Mouse (Mus musculus) spleen, postnatal 36 days (tissue): ENCODE data around the gene Myo6.

Experiments
- DNase-seq, 2 experiments: peaks; one replicate each; pipeline ENCODE4 v3.0.0; 2022; ENCODE audit warnings: low spot score in 2 of 2, mixed read lengths in 1 of 2

Gene Myo6

DNA sequence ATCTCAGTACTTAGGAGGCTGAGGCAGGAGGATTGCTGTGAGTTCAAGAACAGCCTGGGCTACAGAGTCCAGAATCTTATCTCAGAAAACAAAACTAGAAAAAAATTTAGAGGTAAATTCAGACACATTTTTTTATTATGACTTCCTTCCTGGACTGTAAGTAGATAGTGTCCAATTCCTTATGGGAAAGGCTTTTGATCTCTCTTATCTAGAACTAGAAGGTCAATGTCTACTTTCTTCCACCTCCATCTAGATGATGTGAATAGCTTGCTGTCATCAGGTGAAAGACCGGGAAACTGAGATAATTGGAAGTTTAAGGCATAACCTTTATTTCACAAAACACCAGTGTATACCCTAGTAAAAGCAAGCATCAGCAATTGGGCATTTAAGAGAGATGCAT is 16.9 kb downstream of the Myo6 start:
- no peak for DNase-seq

GRCm38 (mm10) chr9:80184138-80184537 is 19.3 kb downstream of the Myo6 start:
- DNase-seq = no peak

GRCm38 (mm10) chr9:80185737-80186136 is 20.9 kb downstream of the Myo6 start:
- no peak for DNase-seq

DNA sequence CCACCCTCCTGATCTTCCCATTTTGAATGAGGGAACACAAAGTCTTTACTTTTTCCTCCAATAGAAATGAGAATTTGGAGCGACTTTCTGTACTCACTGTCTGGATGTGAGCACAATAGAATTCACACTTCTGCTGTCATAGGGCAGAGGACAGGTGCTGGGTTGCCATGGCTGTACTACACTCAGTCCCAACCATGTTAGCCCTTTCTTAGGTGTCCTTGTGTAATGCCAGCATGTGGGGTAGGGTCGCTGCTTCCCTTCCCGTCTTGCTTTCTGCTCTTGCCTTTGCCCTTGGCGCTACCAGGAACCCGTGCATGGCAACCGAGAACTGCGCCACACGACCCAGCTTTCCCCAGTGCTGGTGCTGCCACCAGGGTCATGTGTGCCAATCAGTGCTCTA is 21.9 kb downstream of the Myo6 start:
- no peak for DNase-seq

DNA sequence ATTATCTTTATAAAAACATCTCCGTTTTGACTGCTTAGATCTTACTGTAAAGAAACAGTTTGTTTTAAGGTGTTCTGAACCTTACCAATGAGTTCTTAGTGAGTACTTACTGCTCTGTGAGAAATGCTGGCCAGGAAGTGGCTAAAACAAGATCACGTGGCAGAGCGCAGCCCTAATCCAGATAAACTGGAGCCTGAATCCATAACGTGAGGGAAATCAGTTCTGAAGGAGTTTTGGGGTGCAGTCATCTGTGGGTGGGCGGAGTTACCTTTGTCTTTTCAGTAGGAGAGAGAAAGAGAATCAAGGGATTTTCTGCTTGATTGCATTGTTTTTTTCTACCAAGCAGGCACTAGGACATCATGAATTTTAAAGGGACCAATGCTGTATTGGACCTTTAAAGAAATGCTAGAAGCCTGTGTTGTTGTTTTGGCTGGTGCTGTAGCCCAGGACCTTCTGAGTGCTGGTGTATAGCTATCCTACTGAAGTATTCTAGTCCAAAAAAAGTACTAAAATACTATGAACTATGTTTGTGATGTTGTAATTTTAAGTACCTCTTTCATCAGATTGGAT is 23.6 kb downstream of the Myo6 start:
- DNase-seq = no peak

- no peak for DNase-seq
These were observed 26.4 kb downstream of the Myo6 start for GRCm38 (mm10) chr9:80191240-80191639.

DNA sequence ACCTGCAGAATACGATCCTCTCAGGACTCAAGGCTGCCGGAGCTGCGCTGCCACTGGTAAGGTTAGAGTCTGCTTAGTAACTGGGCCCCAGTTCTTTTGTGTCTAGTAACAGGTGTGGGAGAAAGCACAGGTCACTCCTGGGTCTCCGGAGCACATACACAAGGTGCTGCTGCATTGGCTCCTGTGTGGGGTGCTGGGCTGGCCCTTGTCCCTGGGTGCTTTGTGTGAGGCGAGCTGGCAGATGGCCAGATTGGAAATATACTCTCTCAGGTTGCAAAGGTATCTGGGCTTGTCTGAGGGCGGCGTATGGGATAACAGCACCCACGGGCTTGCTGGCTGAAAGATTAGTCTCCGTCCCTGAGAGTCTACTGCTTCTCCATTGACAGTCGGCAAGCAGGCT is 27.5 kb downstream of the Myo6 start:
- DNase-seq = no peak

DNA sequence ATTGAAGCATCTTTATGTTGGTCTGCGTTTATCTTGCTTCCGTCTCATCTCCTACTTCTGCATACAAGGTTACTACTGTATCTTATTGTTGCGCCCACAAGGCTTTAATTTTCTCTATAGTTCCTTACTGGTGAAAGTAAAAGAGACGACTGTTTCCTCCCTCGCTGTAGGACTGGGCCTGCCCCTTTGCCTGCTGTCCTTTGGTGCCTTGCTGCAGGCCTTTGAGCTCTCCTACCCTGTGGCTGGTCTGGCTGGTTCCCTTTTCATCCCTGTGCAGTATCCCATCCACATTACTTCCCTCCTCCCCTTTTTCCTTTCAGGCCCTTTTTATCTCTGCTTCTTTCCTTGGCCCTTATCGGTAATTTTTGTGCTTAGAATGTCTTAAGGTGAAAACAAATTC is 29.6 kb downstream of the Myo6 start:
- DNase-seq = no peak

DNA sequence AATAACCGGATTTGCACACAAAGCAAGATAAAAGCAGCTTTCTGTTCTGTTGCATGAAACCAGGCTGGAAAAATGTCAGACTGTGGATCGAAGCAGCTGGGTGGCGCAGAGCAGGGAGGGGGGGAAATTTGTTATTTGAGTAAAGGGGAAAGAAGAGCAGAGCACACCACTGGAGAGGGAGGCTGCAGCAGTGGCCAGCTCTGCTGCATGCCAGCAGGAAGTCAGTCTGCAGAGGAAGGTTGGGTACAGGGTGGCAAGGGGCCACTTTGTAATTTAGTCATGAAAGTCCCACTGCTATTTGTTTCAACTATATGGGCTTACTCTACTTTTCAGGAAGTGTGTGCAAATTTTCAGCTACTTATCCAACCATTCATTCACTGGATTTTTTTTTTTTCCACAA is 31.3 kb downstream of the Myo6 start:
- DNase-seq = no peak

- no peak for DNase-seq
These were observed 32.4 kb downstream of the Myo6 start for GRCm38 (mm10) chr9:80197233-80197632.

DNA sequence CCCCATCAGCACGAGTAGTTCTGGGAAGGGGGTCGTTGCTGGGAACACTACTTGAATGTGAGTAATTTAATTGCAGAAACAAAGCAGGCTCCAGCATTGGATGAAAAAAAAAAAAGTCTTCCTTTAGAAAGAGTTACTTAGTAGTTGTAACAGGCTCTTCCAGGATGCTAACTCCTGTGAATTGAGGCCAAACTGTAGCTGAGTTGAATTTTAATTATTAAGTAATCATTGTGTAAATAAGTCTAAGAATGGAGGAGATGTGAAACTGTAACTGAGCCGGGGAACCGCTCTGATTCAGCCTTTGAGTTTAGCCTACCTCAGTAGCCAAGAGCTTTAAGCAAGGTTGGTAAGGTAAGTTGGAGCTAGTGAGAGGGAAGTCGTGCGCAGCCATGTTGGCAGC is 36.0 kb downstream of the Myo6 start:
- DNase-seq = no peak

- DNase-seq = no peak
These were observed 37.7 kb downstream of the Myo6 start for GRCm38 (mm10) chr9:80202374-80203060.

DNA sequence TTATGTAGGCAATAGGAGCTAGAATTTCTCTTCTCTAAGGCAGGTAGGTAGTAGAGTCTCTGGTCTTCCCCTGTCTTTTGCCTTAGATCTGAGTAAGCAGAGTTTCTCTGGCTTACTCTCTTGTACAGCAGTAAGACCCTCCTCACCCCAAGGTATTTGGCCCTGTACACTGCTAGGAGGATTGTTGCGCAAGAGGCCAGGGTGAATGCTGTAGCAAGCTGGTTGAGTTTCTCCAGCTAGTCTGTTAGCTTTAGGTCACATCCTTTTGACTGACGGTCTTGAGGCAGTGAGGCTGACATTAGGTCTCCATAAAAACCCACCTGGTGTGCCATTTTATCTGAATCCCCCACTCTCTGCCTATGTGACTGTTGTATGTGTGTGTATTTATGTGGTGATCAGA is 43.9 kb downstream of the Myo6 start:
- DNase-seq = no peak

GRCm38 (mm10) chr9:80209459-80209858 is 44.6 kb downstream of the Myo6 start:
- no peak for DNase-seq

DNA sequence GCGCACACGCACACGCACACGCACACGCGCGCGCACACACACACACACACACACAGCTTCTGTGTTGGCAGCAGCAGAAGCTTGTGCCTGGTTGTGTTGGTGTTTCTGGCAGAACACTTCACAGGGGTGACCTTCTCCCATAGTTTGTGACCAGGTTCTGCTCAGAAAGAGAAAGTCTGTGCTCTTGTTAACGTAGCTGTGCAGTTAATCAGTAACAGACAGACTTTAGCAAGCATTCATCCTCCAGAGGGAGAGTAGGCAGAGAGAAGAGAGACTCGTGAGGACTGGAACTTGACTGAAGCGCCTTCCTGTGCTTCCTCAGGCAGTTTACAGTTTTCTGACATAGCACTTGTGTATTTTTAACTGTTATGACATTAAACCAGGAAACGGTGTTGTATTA is 45.3 kb downstream of the Myo6 start:
- no peak for DNase-seq

GRCm38 (mm10) chr9:80213428-80213827 is 48.6 kb downstream of the Myo6 start:
- DNase-seq = no peak

DNA sequence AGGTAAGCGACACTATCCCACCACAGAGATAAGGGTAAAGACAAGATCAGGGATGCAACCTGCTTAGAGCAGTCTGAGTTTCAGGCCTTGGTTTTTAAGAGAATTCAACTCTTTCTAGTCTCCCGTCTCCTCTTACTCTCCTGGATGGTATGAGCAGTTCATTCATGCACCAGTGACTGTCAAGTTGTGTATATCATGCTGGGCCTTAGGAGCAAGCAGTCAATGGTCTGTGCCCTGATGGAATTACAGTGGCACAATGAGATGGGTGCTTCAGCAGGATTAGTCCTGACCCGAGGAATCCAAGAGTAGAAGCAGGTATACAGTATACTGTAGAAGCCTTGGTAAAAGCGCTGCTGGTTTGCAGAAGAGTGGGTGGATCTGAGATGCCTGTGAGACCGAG is 50.7 kb downstream of the Myo6 start:
- no peak for DNase-seq

DNA sequence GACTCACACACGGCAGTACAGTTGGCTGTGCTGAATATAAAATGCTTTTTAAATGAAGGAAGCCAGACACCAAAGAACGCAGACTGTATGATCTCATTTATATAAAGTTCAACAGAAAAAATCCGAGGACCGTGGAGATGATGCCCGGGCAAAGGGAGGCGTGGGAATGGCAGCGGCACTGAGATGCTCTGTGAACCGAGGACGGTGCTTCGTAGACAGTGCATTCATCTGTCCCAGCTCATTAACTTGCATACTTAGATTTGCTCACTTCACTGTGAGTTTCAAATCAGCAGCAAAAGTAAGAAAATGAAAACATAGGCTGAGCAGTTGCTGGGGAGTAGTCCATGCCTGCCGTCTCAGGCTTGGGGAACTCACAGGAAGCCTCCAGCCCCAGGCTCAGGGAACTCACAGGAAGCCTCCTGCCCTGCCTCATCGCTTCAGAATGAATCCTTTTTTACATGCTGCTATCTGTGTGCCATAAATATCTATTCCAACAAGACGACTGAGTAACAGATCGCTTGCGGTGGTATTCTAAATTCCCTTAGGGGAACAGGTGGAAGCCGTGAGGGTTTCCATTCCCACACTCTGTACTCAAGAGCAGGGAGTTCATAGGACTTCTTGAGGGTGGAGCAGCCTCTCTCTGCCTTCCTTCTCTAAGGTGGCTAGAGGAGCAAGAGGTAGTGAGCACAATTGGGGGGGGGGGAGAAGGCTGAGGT is 52.1 kb downstream of the Myo6 start:
- DNase-seq = no peak

DNA sequence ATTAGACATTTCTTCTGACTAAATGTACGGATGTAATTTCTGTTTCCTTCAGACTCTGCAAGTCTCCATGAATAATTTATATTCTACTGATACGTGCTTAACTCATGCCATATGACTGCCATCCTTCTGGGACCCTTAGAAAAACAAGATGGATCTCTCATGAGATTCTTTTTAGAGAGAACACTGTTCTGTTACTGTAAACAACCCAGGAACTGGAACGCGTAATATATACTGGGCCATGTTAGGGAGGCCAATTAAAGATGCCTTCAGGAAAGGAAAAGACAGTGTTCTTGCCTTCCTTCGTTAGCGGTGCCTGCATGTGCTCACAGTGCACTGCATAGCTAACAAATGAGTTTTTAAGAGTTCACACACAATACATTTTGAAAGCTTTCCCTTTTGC is 53.9 kb downstream of the Myo6 start:
- no peak for DNase-seq

DNA sequence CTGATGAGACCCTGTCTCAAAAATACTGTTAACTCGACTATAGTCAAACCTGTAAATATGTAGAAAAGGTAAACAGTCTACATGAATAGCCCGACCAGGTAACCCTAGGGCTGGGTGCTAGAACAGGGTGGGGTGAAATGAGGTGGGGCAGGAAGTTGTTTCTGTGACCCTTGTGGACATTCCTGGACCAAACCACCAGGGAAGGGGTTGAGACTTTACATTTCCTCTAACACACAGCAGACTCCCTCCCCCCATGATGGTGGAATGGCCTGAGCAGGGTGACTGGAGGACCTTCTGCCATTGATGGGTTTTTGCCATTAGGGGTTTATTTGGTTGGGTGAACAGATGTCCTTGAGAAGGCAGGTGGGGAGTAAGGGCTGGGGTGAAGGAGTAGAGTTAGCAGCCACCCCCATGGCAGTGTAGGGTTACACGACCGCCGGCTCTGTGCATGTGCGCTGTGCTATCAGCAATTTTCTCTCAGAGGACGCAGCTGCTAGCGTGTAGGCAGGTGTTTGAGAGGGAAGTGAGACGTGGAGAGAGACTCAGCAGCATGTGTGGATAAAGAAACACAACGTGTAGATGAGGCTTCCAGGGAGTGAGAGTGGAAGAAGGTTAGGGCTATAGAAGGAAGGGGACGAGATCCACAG is 59.3 kb downstream of the Myo6 start:
- DNase-seq = no peak

DNA sequence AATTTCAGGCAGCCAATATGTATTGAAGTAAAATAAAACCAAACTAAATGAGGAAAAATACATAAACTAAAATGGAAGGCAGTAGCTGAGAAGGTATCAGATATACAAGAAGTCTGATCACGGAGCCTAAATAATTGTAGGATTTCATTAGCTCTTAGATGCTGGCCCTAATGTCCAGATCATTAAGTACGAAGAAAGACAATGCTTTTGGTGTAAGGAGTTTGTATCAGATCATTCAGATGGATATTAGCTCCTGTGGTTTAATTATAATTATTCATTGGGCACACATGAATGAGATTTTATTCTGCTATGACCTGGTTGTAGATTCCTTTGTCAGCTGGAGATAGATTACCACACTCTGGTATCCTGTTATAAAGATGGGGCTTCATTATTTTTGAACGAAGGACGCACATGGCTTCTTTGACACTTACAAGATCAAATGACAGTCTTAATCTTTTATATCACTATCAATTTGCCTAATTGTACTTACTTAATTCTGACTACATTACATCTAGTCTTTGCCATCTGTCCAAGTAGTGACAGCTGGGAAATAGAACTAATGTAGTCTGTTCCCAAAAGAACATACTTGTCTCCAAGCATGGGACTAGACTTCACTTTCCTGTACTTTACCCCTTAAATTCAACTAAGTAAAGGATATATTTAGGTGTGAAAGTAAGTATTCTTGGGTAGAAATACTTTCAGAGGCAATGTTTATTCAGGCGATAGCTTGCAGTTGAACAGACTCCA is 61.9 kb downstream of the Myo6 start:
- DNase-seq = no peak

GRCm38 (mm10) chr9:80233831-80234455 is 69.1 kb downstream of the Myo6 start:
- no peak for DNase-seq
